Mouse (Mus musculus): ENCODE results near the gene Ankrd39. TPM values are rescaled to one million over a fixed set of nuclear protein-coding genes. Genes with fewer than 3 reads are reported as not detected.
A peak's percentile ranks its signal among the peaks of the same experiment; 100 is the strongest.

Ankrd39 gene
- total RNA-seq, 2 experiments from 2014 or later, result 11.9 to 15.8 TPM

DNA sequence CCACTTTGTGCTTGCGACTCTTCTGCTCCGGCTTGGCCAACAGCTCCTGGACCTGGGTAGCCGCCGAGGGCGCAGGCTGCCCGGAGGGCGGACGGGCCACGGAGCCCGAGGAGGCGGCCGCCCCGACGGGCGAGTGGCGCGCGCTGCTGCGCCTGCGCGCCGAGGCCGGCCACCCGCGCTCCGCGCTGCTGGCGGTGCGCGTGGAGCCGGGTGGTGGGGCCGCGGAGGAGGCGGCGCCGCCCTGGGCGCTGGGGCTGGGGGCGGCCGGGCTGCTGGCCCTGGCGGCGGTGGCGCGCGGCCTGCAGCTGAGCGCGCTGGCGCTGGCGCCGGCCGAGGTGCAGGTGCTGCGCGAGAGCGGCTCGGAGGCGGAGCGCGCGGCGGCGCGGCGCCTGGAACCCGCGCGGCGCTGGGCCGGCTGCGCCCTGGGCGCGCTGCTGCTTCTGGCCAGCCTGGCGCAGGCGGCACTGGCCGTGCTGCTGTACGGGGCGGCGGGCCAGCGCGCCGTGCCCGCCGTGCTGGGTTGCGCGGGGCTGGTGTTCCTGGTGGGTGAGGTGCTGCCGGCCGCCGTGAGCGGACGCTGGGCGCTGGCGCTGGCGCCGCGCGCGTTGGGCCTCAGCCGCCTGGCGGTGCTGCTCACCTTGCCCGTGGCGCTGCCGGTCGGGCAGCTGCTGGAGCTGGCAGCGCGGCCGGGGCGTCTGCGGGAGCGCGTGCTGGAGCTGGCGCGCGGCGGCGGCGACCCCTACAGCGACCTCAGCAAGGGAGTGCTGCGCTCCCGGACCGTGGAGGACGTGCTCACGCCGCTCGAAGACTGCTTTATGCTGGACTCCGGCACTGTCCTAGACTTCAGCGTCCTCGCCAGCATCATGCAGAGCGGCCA is 34.9 kb downstream of the Ankrd39 start:
- intact Hi-C loops (cut with DNase I), result loop anchor here (5.0 kb wide), 2 partner anchors 65 to 145 kb away; partner anchors contain the start of genes Kansl3 and Lman2l
- peak; percentile 61 to 81 for DNase-seq (ENCODE audit: low spot score in 2 of 2)

DNA sequence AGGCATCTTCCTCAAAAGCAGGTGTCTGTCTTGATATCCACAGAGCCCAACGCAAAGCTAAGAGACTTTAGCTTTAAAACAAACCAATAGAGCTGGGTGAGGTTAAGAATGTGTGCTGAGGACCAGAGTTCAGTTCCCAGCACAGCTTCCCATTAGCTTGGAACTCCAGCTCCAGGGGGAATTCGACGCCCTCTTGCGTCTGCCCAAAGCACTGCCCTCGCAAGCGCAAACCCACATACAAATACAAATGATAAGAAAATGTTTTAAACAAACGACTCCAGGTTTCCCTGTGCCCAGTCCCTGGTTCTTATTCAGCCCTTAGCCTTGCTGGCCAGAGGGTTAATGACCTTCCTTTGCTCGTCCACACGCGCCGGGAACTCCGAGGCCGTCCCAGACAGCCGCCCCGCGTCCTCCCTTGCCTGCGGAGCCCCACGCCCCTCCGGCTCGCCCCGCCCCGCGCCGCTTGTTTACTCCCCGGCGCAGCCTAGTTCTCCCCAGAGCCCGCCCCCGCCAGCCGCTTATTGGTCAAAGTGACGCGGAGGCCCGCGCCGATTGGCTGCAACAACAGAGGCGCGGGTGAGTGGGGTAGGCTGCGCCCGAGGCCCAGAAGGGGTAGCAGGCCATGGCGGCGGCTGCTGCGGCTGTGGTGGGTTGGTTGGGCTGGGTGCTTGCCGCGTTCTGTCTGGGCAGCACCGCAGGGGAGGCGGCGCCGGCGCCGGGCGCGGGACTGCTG is 35.8 kb downstream of the Ankrd39 start, which contains the start of gene Cnnm3:
Gene Cnnm3 (plus strand): TSS at position 579 of the 733 bp plus-strand sequence.
- peak; percentile 98 to 99 for DNase-seq (ENCODE audit: low spot score in 2 of 2)
- intact Hi-C loops (cut with DNase I), result loop anchor here (2.0 to 5.0 kb wide), 3 partner anchors 39 to 144 kb away; partner anchors contain the start of genes Kansl3 and Lman2l

DNA sequence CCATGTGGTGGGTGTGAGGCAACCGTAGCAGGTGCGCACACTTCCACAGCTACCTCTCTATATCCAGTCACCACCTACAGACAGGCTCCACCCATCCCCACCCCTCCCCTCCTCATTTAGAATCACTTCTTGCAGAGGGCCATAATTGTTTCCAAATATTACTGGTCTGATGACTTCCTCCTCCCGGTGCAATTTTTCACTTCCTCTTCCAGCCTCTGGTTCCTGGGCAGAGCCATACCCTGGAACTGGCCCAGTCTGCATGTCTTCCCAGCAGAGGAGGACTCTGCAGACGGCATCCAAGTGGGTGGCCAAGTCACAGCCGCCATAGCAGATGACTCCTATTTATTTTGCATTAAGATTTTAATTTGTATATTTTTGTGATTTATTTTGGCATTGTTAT is 39.0 kb downstream of the Ankrd39 start:
- intact Hi-C loops (cut with DNase I), result no loop called here
- DNase-seq (ENCODE audit: low spot score in 2 of 2), result no peak

DNA sequence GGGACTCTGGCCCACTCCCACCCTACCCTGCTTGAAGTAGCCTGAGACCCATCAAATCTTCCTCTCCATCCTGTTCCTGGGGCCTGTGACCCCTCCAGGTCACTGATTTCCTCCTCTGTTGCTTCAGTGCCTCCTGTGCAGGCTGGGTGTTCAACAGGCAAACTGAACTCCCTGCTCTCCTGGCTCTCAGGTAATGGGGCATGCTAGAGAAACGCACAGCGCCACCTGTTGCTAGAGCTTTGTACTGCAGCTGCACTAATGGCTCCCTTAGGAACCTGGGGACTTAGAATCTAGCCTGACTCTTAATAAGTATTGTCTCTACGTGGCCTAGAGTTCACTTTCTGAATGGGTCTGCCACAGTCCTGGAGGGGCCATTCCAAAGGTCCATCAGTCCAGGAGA is 46.0 kb downstream of the Ankrd39 start:
- intact Hi-C loops (cut with DNase I), result no loop called here
- DNase-seq (ENCODE audit: low spot score in 2 of 2), result peak; percentile 55 to 66

DNA sequence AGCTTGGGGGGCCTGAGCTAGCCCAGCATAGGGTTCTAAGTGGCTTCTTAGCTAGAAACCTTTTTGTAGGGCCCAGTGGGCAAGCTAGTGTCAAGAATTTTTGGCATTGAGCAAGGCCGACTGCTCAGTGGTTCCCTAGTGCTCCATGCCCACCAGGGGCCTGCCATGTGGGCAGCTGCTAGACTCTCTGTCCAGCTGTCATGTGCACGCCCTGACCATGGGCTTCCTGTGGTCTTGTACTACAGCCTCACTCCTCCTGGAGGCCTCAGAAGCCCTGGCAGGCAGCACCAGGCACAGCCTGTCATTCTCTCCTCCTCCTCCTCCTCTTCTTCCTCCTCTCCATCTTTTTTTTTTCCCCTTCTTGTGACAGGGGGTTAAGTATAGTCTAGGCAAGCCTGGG is 49.9 kb downstream of the Ankrd39 start:
- DNase-seq (ENCODE audit: low spot score in 2 of 2), result no peak
- intact Hi-C loops (cut with DNase I), result loop anchor here (10.0 kb wide), 1 partner anchor 173 kb away; no protein-coding TSS in a partner anchor

DNA sequence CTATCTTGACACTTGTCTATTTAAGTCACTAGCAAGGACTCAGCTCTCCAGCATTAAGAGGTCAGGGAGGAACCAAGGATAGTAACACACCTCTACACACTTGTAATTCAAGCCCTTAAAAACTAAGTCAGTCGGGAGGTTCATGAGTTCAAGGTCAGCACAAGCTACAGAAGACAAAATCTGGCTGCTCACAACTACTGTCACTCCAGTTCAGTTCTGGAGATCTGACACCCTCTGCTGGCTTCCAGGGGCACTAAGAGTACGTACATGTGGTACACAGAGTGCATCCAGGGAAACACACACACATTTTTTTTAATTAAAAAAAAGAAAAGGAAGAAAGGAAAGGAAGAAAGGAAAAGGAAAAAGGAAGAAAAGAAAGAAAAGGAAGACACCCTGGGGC is 50.5 kb downstream of the Ankrd39 start:
- intact Hi-C loops (cut with DNase I), result loop anchor here (10.0 kb wide), 1 partner anchor 172 kb away; no protein-coding TSS in a partner anchor
- no peak for DNase-seq (ENCODE audit: low spot score in 2 of 2)

DNA sequence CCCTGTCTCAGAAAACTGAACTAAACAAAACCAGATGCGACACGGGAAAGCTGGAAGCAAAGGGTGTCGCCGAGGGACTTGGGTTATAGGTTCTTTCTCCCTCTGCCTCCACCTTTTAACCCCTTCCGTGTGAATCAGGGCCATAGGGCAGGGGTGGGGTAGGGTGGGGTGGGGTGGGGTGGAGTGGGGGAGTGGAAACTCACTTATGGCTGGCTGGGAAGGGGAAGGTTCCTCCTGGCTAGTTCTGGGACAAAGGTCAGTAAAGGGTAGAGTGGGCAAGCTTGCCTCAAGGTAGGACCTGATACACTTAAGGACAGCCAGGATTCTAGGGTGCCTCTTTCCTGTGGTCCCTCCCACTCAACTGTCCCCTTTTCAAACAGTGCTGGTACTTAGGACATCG is 53.9 kb downstream of the Ankrd39 start:
- intact Hi-C loops (cut with DNase I), result loop anchor here (10.0 kb wide), 1 partner anchor 168 kb away; no protein-coding TSS in a partner anchor
- no peak for DNase-seq (ENCODE audit: low spot score in 2 of 2)

DNA sequence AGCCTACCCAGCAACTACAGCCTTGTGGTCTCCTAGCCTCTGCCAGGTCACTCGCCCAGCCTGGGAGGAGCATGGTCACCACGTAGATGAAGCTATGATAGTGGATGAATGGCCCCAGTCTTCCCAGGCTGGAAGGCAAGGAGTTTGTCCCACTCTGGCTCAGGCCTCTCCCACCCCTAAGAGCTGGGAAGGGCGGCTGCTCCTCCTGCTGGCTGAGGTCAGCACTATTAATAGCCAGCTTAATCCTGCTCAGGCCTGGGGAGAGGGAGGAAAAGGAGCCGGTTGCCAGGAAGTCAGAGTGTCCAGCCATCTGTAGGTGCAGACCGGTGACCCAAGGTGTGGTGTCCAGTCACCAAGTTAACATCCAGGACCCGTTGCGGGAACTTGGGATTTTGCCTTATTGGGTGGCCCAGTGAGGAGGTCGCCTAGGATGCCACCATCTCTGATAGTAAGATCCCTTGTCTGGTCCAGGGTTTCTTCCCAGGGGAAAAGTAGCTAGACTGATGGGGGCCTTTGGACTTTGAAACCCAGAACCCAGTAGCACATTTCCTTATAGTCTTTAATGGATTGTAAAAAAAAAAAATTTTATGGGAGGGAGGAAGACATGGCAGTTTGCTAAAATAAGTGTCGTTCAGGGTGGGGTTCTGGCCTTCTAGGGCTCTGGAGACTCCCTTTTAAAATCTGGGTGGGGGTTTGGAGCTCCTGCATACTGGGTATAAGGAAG is 54.7 kb downstream of the Ankrd39 start:
- intact Hi-C loops (cut with DNase I), result loop anchor here (10.0 kb wide), 1 partner anchor 168 kb away; no protein-coding TSS in a partner anchor
- no peak for DNase-seq (ENCODE audit: low spot score in 2 of 2)

DNA sequence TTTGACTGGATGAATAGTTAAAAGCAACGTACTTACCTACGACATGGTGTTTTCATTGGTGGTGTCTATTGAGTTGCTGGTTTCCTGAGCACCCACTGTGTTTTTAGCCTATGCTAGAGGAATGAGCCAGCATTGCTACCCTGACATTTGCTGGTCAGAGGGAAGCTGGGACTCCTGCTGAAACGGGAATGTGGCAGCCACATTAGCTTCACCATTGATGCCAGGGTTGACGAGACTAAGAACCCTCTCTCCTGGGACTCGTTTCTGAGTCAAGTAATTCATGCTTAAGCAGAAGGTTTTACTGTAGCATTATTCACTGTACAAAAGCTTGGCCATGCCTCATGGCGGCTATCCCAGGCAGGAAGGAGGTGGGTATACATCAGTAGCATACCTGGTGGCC is 57.6 kb downstream of the Ankrd39 start:
- DNase-seq (ENCODE audit: low spot score in 2 of 2), result no peak
- intact Hi-C loops (cut with DNase I), result loop anchor here (10.0 kb wide), 1 partner anchor 165 kb away; no protein-coding TSS in a partner anchor

Small RNAs within 50 kb of the gene (microRNA-seq; reads per million reads assigned to microRNA genes)
- not detected for gene Gm47280

Other genes with a start within 250 kb of the Ankrd39 start
- gene Arid5a, start 239.7 kb downstream of the Ankrd39 start, total RNA-seq (2021), result 10 to 100 TPM; 14.5 to 14.8 TPM
- gene Kansl3, start 178.3 kb downstream of the Ankrd39 start, total RNA-seq (2021), result 10 to 100 TPM; 53.5 to 65.2 TPM
- gene Fer1l5, start 175.2 kb downstream of the Ankrd39 start, total RNA-seq (2021), result not detected
- 10 to 100 TPM; 34.3 to 43.6 TPM for gene Lman2l, start 102.2 kb downstream of the Ankrd39 start, total RNA-seq (2021)
- gene Cnnm4, start 75.8 kb downstream of the Ankrd39 start, total RNA-seq (2021), result 10 to 100 TPM; 13.3 to 14.0 TPM
- 10 to 100 TPM; 30.4 to 32.9 TPM for gene Cnnm3, start 35.6 kb downstream of the Ankrd39 start, total RNA-seq (2021)
- 1 to 10 TPM; 3.1 to 9.6 TPM for gene Ankrd23, start 10.6 kb downstream of the Ankrd39 start, total RNA-seq (2021)
- not detected for gene Gm42417, start 8.0 kb downstream of the Ankrd39 start, total RNA-seq (2021)
- 10 to 100 TPM; 15.8 to 16.4 TPM for gene Sema4c, start 10.9 kb upstream of the Ankrd39 start, total RNA-seq (2021)
- not detected for gene Fam178b, start 135.7 kb upstream of the Ankrd39 start, total RNA-seq (2021)
- gene Cox5b, start 144.0 kb upstream of the Ankrd39 start, total RNA-seq (2021), result 100 to 1,000 TPM; 579 to 668 TPM
- gene 4933424G06Rik, start 162.7 kb upstream of the Ankrd39 start, total RNA-seq (2021), result 1 to 10 TPM; 1.1 to 2.6 TPM
- 100 to 1,000 TPM; 336 to 347 TPM for gene Actr1b, start 167.0 kb upstream of the Ankrd39 start, total RNA-seq (2021)
- 1 to 10 TPM; 1.2 to 1.3 TPM for gene Zap70, start 214.4 kb upstream of the Ankrd39 start, total RNA-seq (2021)